In the genomic region with DNA sequence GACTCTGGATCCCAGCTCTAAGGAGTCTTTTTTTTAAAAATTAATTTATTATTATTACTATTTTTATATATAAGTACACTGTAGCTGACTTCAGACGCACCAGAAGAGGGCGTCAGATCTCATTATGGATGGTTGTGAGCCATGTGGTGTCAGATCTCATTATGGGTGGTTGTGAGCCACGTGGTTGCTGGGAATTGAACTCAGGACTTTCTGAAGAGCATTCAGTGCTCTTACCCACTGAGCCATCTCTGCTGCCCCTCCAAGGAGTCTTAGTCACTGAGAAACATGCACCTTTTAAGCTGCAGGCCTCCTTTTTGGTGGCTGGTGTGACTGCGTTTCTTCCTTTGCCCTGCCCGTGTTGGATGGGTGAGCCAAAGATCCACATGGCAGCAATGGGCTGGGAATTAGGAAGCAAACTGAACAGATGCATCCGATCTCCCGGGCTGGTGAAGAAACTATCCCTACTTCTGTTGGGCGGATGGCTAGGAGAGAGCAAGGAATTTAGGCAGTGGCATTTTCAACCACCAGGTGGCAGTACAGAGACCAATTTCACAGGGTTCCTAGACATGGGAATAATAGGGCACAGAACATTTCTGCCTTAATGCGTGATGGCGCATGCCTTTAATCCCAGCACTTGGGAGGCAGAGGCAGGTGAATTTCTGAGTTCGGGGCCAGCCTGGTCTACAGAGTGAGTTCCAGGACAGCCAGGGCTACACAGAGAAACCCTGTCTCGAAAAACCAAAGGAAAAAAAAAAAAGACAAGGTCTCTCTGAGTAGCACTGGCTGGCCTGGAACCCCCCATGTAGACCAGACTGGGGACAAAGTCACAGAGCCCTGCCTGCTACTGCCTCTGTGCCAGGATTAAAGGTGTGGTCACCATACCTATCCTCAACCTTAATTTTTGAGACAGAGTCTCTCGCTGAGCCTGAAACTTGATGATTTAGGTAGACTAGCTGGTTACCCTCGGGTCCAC, we compare ENCODE assay signal across 8 mouse cellular contexts. TPM values are rescaled to one million over a fixed set of nuclear protein-coding genes. Genes with fewer than 3 reads are reported as not detected.
DNase-seq lines count a peak whose midpoint lies in the region; ATAC-seq and TF ChIP-seq lines count a peak whose summit lies in the region.

No protein-coding gene starts in this region.

- no peaks in the 10 kb centered on the region for H3K9me3 ChIP-seq in forebrain, postnatal 0 days (ENCODE audit: low read length)
- H3K9me3 ChIP-seq in hindbrain, embryonic 11.5 days (ENCODE audit: control insufficient read depth, low read length), result no peaks in the 10 kb centered on the region
- no peaks in the 10 kb centered on the region for H3K9me3 ChIP-seq in lung, postnatal 0 days (ENCODE audit: low read length)

- 34% methylated on average over 14 of the region's 14 CpGs for WGBS in forebrain, postnatal 0 days
- 37% methylated on average over 14 of the region's 14 CpGs for WGBS in hindbrain, embryonic 11.5 days
- 32% methylated on average over 14 of the region's 14 CpGs for WGBS in lung, postnatal 0 days

- peak; percentile 75 for DNase-seq in Muller cell, postnatal 12 days (ENCODE audit: inconsistent ontology term)
- DNase-seq in forebrain, postnatal 0 days, result peak; percentile 91
- peak; percentile 95 for DNase-seq in hindbrain, embryonic 11.5 days (ENCODE audit: low spot score)
- peak; percentile 90 for DNase-seq in layer of hippocampus, adult 9-11 months
- peak; percentile 90 for DNase-seq in lung, postnatal 0 days (ENCODE audit: low spot score)
- DNase-seq in right cerebral cortex, postnatal 10 days (ENCODE audit: low spot score in 2 of 2), result peak; percentile 88 to 91
- DNase-seq in urinary bladder, postnatal 10 days (ENCODE audit: low spot score), result peak; percentile 71

- ATAC-seq in cerebellum, adult (ENCODE audit: insufficient number of reproducible peaks, low FRiP score, low TSS enrichment), result 0 out of 2 replicates have a peak, but pooled peaks have one; percentile 52
- peak; percentile 55 for ATAC-seq in forebrain, postnatal 0 days
- no peak for ATAC-seq in hindbrain, embryonic 11.5 days (ENCODE audit: low FRiP score)
- peak; percentile 69 for ATAC-seq in lung, postnatal 0 days

- no peaks in the 10 kb centered on the region for H3K36me3 ChIP-seq in forebrain, postnatal 0 days (ENCODE audit: insufficient read depth)
- H3K36me3 ChIP-seq in hindbrain, embryonic 11.5 days (ENCODE audit: control insufficient read depth, insufficient read depth, low read length), result no peaks in the 10 kb centered on the region
- no peaks in the 10 kb centered on the region for H3K36me3 ChIP-seq in lung, postnatal 0 days (ENCODE audit: insufficient read depth, low read length)

- H3K4me1 ChIP-seq in forebrain, postnatal 0 days (ENCODE audit: insufficient read depth), result peaks cover 7% of the 10 kb centered on the region; the same call in 1 of the 2 replicates
- H3K4me1 ChIP-seq in hindbrain, embryonic 11.5 days (replicated peaks; ENCODE audit: control insufficient read depth, insufficient read depth, low read length), result no peaks in the 10 kb centered on the region
- peaks cover 3% of the 10 kb centered on the region; the same call in 1 of the 2 replicates for H3K4me1 ChIP-seq in lung, postnatal 0 days (ENCODE audit: insufficient read depth, low read depth, low read length)

- TF ChIP-seq CTCF in forebrain, postnatal 0 days (IDR thresholded peaks at IDR 0.05; ENCODE audit: low read depth), result peak; percentile 89
- TF ChIP-seq CTCF in lung, postnatal 0 days (IDR thresholded peaks at IDR 0.05), result peak; percentile 90

- no peak overlapping the region for H3K4me2 ChIP-seq in forebrain, postnatal 0 days (ENCODE audit: low read depth)
- H3K4me2 ChIP-seq in hindbrain, embryonic 11.5 days (replicated peaks; ENCODE audit: low read depth, low read length), result no peak overlapping the region
- H3K4me2 ChIP-seq in lung, postnatal 0 days (replicated peaks; ENCODE audit: low read depth, low read length), result no peak overlapping the region

- TF ChIP-seq EP300 in lung, postnatal 0 days (IDR thresholded peaks at IDR 0.05), result no peak

- no peaks in the 10 kb centered on the region for H3K27me3 ChIP-seq in forebrain, postnatal 0 days (ENCODE audit: insufficient read depth, low read length)
- no peaks in the 10 kb centered on the region for H3K27me3 ChIP-seq in hindbrain, embryonic 11.5 days (ENCODE audit: control insufficient read depth, insufficient read depth, low read length)
- no peaks in the 10 kb centered on the region for H3K27me3 ChIP-seq in lung, postnatal 0 days (replicated peaks; ENCODE audit: insufficient read depth, low read length)

- no peak overlapping the region for H3K4me3 ChIP-seq in forebrain, postnatal 0 days (ENCODE audit: low read depth, low read length)
- H3K4me3 ChIP-seq in hindbrain, embryonic 11.5 days (ENCODE audit: low read depth, low read length), result no peak overlapping the region
- no peak overlapping the region for H3K4me3 ChIP-seq in lung, postnatal 0 days (ENCODE audit: low read depth, low read length)

- no peak overlapping the region for H3K27ac ChIP-seq in forebrain, postnatal 0 days (ENCODE audit: low read depth, low read length)
- no peak overlapping the region for H3K27ac ChIP-seq in hindbrain, embryonic 11.5 days (ENCODE audit: low read depth, low read length)
- H3K27ac ChIP-seq in lung, postnatal 0 days (ENCODE audit: low read length), result no peak overlapping the region

- H3K9ac ChIP-seq in forebrain, postnatal 0 days, result no peak overlapping the region
- no peak overlapping the region for H3K9ac ChIP-seq in hindbrain, embryonic 11.5 days (ENCODE audit: low read depth, low read length)
- H3K9ac ChIP-seq in lung, postnatal 0 days (replicated peaks; ENCODE audit: low read depth), result no peak overlapping the region

RNA-seq across cellular contexts. Expression of gene Wipf2, which starts 4.4 kb away (rescaled TPM):
- 7.1 and 8.2 TPM in 2 replicates for total RNA-seq in forebrain, postnatal 0 days (2014; rRNA removed)
- 1.6 and 3.0 TPM in 2 replicates for polyA plus RNA-seq in forebrain, postnatal 0 days (2015; fragmentation: Nextera tagmentation; extraction: Ambion mirVana)
- polyA plus RNA-seq in hindbrain, embryonic 11.5 days (2014; fragmentation: Nextera tagmentation; extraction: Ambion mirVana), result 5.1 and 5.4 TPM in 2 replicates
- polyA plus RNA-seq in lung, postnatal 0 days (2015; fragmentation: Nextera tagmentation; extraction: Ambion mirVana), result 4.0 and 4.1 TPM in 2 replicates

RNA-seq across cellular contexts. Expression of gene Rapgefl1, which starts 22.5 kb away (rescaled TPM):
- 28.7 TPM in 2 replicates for total RNA-seq in forebrain, postnatal 0 days (2014; rRNA removed)
- 5.6 and 9.8 TPM in 2 replicates for polyA plus RNA-seq in forebrain, postnatal 0 days (2015; fragmentation: Nextera tagmentation; extraction: Ambion mirVana)
- 2.0 and 2.2 TPM in 2 replicates for polyA plus RNA-seq in hindbrain, embryonic 11.5 days (2014; fragmentation: Nextera tagmentation; extraction: Ambion mirVana)
- 1.1 and 1.5 TPM in 2 replicates for polyA plus RNA-seq in lung, postnatal 0 days (2015; fragmentation: Nextera tagmentation; extraction: Ambion mirVana)

RNA-seq across cellular contexts. Expression of gene Cdc6, which starts 48.6 kb away (rescaled TPM):
- 2.2 and 2.3 TPM in 2 replicates for total RNA-seq in forebrain, postnatal 0 days (2014; rRNA removed)
- 1.3 and 1.7 TPM in 2 replicates for polyA plus RNA-seq in forebrain, postnatal 0 days (2015; fragmentation: Nextera tagmentation; extraction: Ambion mirVana)
- polyA plus RNA-seq in hindbrain, embryonic 11.5 days (2014; fragmentation: Nextera tagmentation; extraction: Ambion mirVana), result 33.1 and 39.0 TPM in 2 replicates
- polyA plus RNA-seq in lung, postnatal 0 days (2015; fragmentation: Nextera tagmentation; extraction: Ambion mirVana), result 2.5 and 2.6 TPM in 2 replicates

RNA-seq across cellular contexts. Expression of gene Casc3, which starts 54.3 kb away (rescaled TPM):
- total RNA-seq in forebrain, postnatal 0 days (2014; rRNA removed), result 22.5 and 27.2 TPM in 2 replicates
- 29.5 and 37.4 TPM in 2 replicates for polyA plus RNA-seq in forebrain, postnatal 0 days (2015; fragmentation: Nextera tagmentation; extraction: Ambion mirVana)
- 44.6 and 49.6 TPM in 2 replicates for polyA plus RNA-seq in hindbrain, embryonic 11.5 days (2014; fragmentation: Nextera tagmentation; extraction: Ambion mirVana)
- polyA plus RNA-seq in lung, postnatal 0 days (2015; fragmentation: Nextera tagmentation; extraction: Ambion mirVana), result 22.7 and 22.9 TPM in 2 replicates
